Mouse (Mus musculus): Measurements from ENCODE around the gene Gm10644. TPM values are rescaled to one million over a fixed set of nuclear protein-coding genes. Genes with fewer than 3 reads are reported as not detected.

Gene Gm10644
- total RNA-seq, 2 experiments from 2014 or later: 0.43 to 0.47 TPM

- DNase-seq: no peak
These were observed 20.8 kb downstream of the Gm10644 start for GRCm38 (mm10) chr8:83934222-83934621.

- DNase-seq: no peak
These were observed 28.7 kb downstream of the Gm10644 start for GRCm38 (mm10) chr8:83926266-83926665.

- no peak for DNase-seq
These were observed 30.4 kb downstream of the Gm10644 start for GRCm38 (mm10) chr8:83924585-83924984.

- DNase-seq: no peak
These were observed 32.3 kb downstream of the Gm10644 start for GRCm38 (mm10) chr8:83922727-83923126.

GRCm38 (mm10) chr8:83921558-83921957 lies 33.4 kb downstream of the Gm10644 start:
- DNase-seq: peak; percentile 67 to 83

- DNase-seq: no peak
These were observed 37.4 kb downstream of the Gm10644 start for GRCm38 (mm10) chr8:83917566-83917965.

- DNase-seq: peak; percentile 70 to 75
These were observed 39.0 kb downstream of the Gm10644 start for GRCm38 (mm10) chr8:83916015-83916414.

GRCm38 (mm10) chr8:83914860-83915259 lies 40.1 kb downstream of the Gm10644 start:
- no peak for DNase-seq

- no peak for DNase-seq
These were observed 40.8 kb downstream of the Gm10644 start for GRCm38 (mm10) chr8:83914232-83914631.

GRCm38 (mm10) chr8:83911809-83912731 lies 42.9 kb downstream of the Gm10644 start:
- no peak for DNase-seq

- peak in 1 of 2 experiments; percentile 61 for DNase-seq
These were observed 45.7 kb downstream of the Gm10644 start for GRCm38 (mm10) chr8:83909311-83909710.

- DNase-seq: no peak
These were observed 46.4 kb downstream of the Gm10644 start for GRCm38 (mm10) chr8:83908583-83908982.

- DNase-seq: peak in 1 of 2 experiments; percentile 60
These were observed 51.9 kb downstream of the Gm10644 start for GRCm38 (mm10) chr8:83902961-83903666.

GRCm38 (mm10) chr8:83901566-83902485 lies 53.2 kb downstream of the Gm10644 start:
- peak in 1 of 2 experiments; percentile 39 for DNase-seq

- peak; percentile 65 to 78 for DNase-seq
These were observed 54.1 kb downstream of the Gm10644 start for GRCm38 (mm10) chr8:83900957-83901270.

- no peak for DNase-seq
These were observed 54.6 kb downstream of the Gm10644 start for GRCm38 (mm10) chr8:83900266-83900956.

- DNase-seq: peak; percentile 94 to 95
These were observed 55.4 kb downstream of the Gm10644 start, which contains the start of gene Adgrl1 for GRCm38 (mm10) chr8:83899363-83900252. TSS of gene Adgrl1 (plus strand) at chr8:83900105.

GRCm38 (mm10) chr8:83898985-83899362 lies 56.0 kb downstream of the Gm10644 start:
- peak; percentile 57 to 69 for DNase-seq

GRCm38 (mm10) chr8:83898456-83898855 lies 56.5 kb downstream of the Gm10644 start:
- no peak for DNase-seq

GRCm38 (mm10) chr8:83897211-83897610 lies 57.8 kb downstream of the Gm10644 start:
- DNase-seq: peak; percentile 62 to 67

- DNase-seq: no peak
These were observed 58.5 kb downstream of the Gm10644 start for GRCm38 (mm10) chr8:83896461-83896860.

Data from layer of hippocampus, postnatal 36 days (tissue).